Mouse (Mus musculus) lung, postnatal 4 days (tissue): ENCODE measurements around the gene Vmn1r142.
"Not testable (repeated sequence)": the region's sequence is repeated elsewhere in the genome, so short reads cannot be mapped to it uniquely, and the experiment has no call there.

Experiments used
- DNase-seq, 2 experiments: peaks; one replicate each; pipeline ENCODE4 v3.0.0; 2021

Vmn1r142 gene

DNA sequence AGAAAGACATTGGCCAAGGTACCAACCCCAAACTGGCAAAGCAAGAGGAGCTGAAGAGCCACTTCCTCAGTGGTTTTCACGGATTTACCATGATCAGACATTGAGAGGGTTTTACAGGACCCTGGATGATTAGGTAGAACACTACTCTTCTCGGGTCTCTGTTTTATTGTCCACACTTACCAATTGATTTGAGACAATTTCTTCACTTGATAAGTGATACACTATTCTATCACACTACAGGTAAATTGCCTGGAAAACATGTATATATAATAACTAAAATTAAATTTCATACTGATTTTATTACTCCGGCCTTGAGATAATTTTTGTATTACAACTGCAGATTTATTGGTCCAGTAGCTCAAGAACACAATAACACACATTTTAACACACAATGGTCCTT is at the start of gene Vmn1r142:
Vmn1r142 (minus strand) TSS at position 101 of the 400 bp plus-strand sequence.
- not testable (repeated sequence) for DNase-seq

DNA sequence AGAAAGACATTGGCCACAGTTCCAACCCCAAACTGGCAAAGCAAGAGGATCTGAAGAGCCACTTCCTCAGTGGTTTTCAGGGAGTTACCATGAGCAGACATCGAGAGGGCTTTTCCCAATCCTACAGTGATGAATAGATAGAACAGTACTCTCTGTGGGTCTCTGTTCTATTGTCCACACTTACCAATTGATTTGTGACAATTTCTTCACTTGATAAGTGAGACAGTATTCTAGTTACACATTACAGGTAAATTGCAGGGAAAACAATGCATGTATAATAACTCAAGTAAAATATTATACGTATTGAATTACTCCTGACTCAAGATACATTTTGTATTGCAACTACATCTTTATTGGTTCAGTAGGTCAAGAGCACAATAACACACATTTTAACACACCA is 37.3 kb upstream of the Vmn1r142 start, which contains the start of gene Gm8653:
Gm8653 (minus strand) TSS at position 101 of the 400 bp plus-strand sequence.
- not testable (repeated sequence) for DNase-seq

DNA sequence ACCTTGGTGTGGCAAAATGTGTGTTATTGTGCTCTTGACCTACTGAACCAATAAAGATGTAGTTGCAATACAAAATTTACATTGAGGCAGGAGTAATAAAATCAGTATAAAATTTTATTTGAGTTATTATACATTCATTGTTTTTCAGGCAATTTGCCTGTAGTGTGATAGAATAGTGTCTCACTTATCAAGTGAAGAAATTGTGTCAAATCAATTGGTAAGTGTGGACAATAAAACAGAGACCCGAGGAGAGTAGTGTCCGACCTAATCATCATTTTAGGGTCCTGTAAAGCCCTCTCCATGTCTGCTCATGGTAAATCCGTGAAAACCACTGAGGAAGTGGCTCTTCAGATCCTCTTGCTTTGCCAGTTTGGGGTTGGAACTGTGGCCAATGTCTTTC is 25.2 kb upstream of the Vmn1r142 start, which contains the start of gene Vmn1r143:
Vmn1r143 (plus strand) TSS at position 301 of the 400 bp plus-strand sequence.
- DNase-seq, result not testable (repeated sequence)

DNA sequence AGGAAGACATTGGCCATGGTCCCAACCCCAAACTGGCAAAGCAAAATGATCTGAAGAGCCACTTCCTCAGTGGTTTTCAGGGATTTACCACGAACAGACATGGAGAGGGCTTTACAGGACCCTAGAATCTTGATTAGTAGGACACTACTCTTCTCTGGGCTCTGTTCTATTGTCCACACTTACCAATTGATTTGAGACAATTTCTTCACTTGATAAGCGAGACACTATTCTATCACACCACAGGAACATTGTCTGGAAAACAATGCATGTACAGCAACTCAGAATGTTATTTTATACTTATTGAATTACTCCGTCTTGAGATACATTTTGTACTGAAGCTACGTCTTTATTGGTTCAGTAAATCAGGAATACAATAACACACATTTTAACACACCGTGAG is 29.2 kb downstream of the Vmn1r142 start, which contains the start of gene Gm10666:
Gm10666 (minus strand) TSS at position 101 of the 400 bp plus-strand sequence.
- not testable (repeated sequence) for DNase-seq

DNA sequence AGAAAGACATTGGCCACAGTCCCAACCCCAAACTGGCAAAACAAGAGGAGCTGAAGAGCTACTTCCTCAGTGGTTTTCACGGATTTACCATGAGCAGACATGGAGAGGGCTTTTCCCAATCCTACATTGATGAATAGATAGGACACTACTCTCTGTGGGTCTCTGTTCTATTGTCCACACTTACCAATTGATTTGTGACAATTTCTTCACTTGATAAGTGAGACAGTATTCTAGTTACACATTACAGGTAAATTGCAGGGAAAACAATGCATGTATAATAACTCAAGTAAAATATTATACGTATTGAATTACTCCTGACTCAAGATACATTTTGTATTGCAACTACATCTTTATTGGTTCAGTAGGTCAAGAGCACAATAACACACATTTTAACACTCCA is 45.7 kb downstream of the Vmn1r142 start, which contains the start of gene Gm16451:
Gm16451 (minus strand) TSS at position 101 of the 400 bp plus-strand sequence.
- DNase-seq, result not testable (repeated sequence)
